Mouse (Mus musculus) ES-Bruce4 (cell line): ENCODE measurements around the gene Scimp.

Experiments used
- CTCF ChIP-seq: IDR thresholded peaks from one replicate; pipeline ENCODE4 v1.8.1; 2011; ENCODE audit warnings: low read depth, low read length
- EP300 ChIP-seq: IDR thresholded peaks from 2 replicates; pipeline ENCODE4 v1.6.1; 2011; ENCODE audit warnings: low read depth, low read length; ENCODE audit not compliant: insufficient read depth
- POLR2A ChIP-seq: IDR thresholded peaks from one replicate; pipeline ENCODE4 v1.8.1; 2011; ENCODE audit warnings: low read length; ENCODE audit not compliant: insufficient read depth

GRCm38 (mm10) chr11:70809011-70809410 lies 3.4 kb downstream of the Scimp start:
- TF ChIP-seq POLR2A (no peak), EP300 (no peak), CTCF (no peak)
